Mouse (Mus musculus) erythroid progenitor cell, adult 5-6 weeks (primary cell): ENCODE measurements around the gene Slc6a21. TPM values are rescaled to one million over a fixed set of nuclear protein-coding genes. Genes with fewer than 3 reads are reported as not detected.
A peak's percentile ranks its signal among the peaks of the same experiment; 100 is the strongest.

Experiments
- ATAC-seq: replicated peaks from 2 replicates; pipeline ENCODE4 v1.8.0; 2016; ENCODE audit warnings: moderate number of reproducible peaks, mild to moderate bottlenecking, moderate TSS enrichment, inconsistent platforms; ENCODE audit not compliant: poor library complexity, low FRiP score, severe bottlenecking
- total RNA-seq, 2 experiments: library from RNA; stranded (forward) in 1 of 2; stranded (reverse) in 1 of 2; fragments of 150-400 nt in 1 of 2; fragments of 186-747, 209-891 nt in 1 of 2; gene quantifications; 2 replicates each; pipeline versions ENCODE4 v1.2.3 to v1.2.4; 2015 to 2017; ENCODE audit warnings: low replicate concordance in 2 of 2

The Slc6a21 gene
- total RNA-seq (2015; ENCODE audit: low replicate concordance): not detected in 2 replicates
- not detected in 2 replicates for total RNA-seq (2017; ENCODE audit: low replicate concordance)

DNA sequence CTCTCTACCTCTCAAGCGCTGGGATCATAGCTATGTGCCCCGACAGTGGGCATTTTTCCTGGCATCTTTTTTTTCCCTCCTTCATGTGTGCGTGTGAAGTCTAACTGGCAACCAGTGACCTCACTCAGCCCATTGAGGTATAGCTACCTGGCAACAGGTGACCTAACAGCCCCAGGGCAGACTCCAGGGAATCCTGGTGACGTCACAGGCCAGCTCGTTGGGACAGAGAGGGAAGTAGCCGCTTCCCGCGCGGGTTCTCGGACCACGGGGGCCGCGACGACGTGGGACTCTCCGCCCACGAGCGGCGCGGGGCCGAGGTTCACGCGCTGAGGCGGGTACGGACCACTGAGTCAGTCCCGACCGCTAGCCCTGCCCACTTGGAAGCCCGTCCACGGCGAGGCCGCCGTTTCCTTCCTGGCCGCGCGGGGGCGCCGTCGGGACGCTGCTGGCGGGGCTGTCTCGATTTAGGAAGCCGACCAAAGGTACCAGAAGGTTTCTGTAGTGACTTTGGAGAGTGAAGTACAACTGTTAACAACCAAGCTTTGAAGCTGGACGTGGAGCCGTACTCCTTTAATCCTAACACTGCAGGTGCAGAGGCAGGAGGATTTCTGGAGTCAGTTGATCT lies at the start of gene Slc6a21:
Gene Slc6a21 (plus strand): TSS at position 378 of the 625 bp plus-strand sequence.
- ATAC-seq: no peak

DNA sequence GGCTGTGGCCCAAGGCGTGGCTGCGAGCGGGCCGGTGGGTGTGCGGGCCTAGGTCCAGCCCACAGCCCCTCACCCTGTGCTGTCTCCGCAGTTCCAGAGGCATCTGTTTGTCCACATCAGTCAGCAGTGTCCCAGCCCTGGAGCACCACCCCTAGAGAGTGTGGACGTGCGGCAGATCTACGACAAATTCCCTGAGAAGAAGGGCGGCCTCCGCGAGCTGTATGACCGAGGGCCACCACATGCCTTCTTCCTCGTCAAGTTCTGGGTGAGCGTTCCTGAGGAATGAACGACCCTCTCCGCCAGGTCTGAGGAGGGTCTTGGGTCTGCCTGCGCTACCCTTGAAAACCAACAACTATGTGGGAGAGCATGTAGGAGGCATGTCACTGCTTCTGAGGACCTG lies 48.8 kb upstream of the Slc6a21 start:
- ATAC-seq: no peak

DNA sequence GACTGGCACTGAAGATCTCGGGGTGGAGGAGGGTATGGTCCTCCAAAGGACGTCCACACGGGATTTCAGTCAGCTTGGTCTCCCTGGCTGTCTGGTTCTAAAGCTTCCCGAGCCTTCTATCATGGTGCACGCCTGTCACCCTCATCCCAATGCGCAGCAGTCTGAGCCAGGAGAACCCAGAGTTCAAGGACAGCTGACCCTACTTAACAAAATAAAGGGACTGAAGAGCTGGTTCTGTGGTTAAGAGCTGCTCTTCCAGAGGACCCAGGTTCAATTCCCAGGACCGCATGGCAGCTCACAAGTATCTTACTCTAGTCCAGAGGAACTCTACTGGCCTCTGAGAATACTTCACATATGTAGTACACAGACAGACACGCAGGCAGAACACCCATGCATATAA lies 48.3 kb upstream of the Slc6a21 start:
- no peak for ATAC-seq

DNA sequence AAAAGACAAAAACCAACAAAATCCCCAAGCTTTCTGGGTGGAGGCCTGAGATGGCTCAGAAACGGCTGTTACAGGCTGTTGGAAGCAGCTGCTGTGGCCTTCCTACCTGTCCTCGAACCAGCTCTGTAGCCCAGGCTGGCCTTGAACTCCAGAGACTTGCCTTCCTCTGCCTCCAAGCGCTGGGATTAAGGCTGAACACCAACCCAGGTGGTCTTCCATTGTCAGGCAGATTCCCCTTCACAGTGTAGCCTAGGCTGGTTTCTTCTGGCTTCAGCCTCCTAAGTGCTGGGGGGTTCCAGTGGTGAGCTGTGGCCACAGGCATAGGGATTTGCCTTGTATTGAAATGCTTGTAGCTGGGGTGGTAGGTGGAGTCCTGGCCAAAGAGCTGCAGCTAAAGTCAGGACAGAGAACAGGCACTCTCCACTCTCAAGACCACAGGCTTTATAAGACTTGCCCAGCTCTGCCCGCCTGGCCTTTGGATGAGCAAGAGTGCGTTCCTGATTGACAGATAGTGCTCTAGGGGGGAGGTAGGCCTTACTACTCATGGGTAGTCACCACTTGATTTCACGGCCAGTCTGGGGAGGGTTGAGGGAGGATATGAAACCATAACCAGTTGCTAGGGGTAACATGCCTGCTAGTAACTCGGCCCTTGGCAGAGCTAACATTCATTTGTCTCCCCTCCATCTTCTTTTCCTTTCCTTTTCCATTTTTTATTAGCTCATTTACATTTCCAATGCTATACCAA lies 47.7 kb upstream of the Slc6a21 start:
- no peak for ATAC-seq

GRCm38 (mm10) chr7:45231192-45231591 lies 46.1 kb upstream of the Slc6a21 start:
- no peak for ATAC-seq

DNA sequence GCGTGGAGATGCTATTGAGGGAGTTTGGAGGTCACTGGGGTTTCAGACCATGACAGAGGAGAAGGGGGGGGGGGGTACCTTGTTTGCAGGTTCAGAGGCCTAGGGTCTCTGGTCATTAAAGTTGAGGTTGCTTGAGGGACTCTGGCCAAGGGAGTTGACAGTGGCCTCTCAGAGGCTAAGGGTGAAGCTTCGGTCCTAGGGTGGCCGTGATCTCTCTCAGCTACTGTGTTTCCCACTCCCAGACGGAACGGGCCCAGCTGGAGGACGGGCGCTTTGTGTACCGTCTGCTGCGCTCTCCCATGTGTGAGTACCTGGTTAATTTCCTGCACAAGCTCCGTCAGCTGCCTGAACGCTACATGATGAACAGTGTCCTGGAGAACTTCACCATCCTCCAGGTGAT lies 45.4 kb upstream of the Slc6a21 start:
- ATAC-seq: no peak

DNA sequence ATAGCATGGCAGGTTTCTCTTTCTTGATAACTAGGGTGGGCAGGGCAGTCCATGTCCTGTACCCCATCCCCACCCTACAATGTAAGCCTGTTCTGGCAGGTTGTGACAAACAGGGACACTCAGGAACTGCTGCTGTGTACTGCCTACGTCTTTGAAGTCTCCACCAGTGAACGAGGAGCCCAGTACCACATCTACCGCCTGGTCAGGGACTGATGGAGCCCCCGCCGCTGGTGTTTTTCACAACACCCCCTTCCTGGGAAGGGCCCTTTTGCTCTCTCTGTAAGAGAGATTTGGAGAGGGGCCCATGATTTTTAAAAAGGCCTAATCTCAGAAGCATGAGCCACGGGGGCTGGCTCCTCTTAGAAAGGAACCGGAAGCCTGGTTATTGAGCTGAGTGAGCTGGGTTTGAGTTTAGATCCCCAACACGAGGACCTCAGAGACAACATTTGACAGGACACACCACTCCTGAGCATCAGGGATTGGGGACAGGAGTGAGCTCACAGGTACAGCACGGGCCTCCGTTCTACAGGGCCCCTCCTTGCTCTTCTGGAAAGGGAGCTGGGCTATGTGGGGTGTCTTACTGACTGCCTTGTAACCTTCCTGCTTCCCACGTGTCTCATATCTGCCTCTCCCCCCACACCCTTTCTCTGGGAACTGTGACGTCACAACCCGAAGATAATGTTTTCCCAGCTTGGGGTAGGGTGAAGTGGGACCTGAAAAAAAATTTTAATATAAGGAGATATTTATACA lies 44.4 kb upstream of the Slc6a21 start:
- no peak for ATAC-seq

DNA sequence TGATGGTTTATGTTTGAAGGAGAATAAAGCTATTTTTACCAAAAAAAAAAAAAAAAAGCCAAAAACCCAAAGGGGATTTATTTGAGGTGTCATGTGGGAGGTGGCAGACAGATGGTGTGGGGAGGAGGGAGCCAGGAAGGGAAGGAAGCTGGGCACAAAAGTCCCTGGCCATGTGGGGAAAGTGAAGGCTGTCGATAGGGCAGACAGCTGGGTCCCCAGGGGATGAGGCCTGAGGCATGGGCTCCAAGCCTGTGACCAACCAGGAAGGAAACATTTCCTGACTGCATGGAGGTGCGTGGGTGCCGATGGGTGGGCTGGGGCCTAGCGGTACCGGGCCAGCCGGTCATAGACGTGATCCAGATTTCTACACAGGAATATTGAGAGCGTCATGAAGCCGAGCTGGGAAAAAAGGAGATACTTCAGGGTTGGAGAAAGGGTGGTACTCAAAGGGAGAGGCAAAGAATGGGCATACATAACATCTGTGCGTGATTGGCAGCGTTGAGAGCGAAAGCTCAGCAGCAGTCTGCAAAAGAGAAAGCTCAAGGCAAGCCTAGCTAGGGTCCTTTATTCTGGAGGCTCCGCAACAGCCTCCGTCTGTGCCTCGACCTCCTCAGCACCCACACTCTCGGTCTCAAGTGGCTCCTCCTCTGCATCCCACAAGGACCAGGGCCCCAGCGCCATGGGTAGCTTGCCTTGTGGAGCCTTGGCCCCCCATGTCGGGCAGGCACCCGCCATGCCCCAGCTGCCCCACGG lies 43.6 kb upstream of the Slc6a21 start:
- ATAC-seq: no peak

DNA sequence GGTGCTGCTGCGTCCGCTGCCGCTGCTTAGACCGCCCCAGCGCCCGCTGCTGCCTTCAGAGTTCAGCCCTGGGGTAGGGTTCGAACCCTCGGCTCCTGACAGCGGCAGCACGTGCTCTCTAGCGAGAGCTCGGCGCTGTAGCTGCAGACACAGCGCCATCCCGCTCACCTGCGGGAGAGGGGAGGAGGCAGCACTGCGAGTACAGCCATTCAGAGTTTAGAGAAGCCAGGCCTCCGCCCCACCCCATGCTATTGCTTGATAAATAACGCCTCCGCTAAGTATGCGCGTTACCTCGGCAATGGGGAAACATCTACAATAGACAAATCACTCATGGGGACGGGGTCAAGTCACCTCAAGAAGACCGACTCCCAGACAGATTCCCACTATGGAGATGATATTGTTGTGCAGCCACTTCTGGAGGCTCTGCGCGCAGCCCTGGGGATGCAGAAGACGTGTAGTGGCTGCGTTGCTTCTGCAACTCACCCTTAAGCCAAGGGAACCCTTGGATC lies 42.9 kb upstream of the Slc6a21 start:
- no peak for ATAC-seq

GRCm38 (mm10) chr7:45234922-45235571 lies 42.3 kb upstream of the Slc6a21 start:
- no peak for ATAC-seq

GRCm38 (mm10) chr7:45235656-45236180 lies 41.6 kb upstream of the Slc6a21 start:
- no peak for ATAC-seq

GRCm38 (mm10) chr7:45237747-45238699 lies 39.3 kb upstream of the Slc6a21 start:
- peak; percentile 15; the same call in 1 of the 2 replicates for ATAC-seq

- peak; percentile 83 for ATAC-seq
These were observed 38.4 kb upstream of the Slc6a21 start, which contains the start of gene Cd37 for GRCm38 (mm10) chr7:45238723-45239496. TSS of gene Cd37 (minus strand) at chr7:45239115.

GRCm38 (mm10) chr7:45240109-45240508 lies 37.2 kb upstream of the Slc6a21 start:
- no peak for ATAC-seq

GRCm38 (mm10) chr7:45240633-45241388 lies 36.5 kb upstream of the Slc6a21 start, which contains the start of gene Slc6a16:
TSS of gene Slc6a16 (plus strand) at chr7:45241085.
- no peak for ATAC-seq

GRCm38 (mm10) chr7:45241389-45241749 lies 35.9 kb upstream of the Slc6a21 start:
- ATAC-seq: no peak
